8 mouse cellular contexts compared by ENCODE assay signal in genomic region chr2:152817596-152818291, GRCm38 (mm10). TPM values are rescaled to one million over a fixed set of nuclear protein-coding genes. Genes with fewer than 3 reads are reported as not detected.
A peak's percentile ranks its signal among the peaks of the same experiment; 100 is the strongest.
DNase-seq lines count a peak whose midpoint lies in the region; ATAC-seq lines count a peak whose summit lies in the region.

No protein-coding gene starts in this region.

- DNase-seq in lung, postnatal 25 days (ENCODE audit: low spot score), result no peak
- peak; percentile 56 for DNase-seq in c-Kit-negative CD71-positive TER-119-positive erythroid progenitor cells, embryonic 14.5 days (ENCODE audit: low read depth, low spot score)
- no peak for DNase-seq in intestine, embryonic 14.5 days (ENCODE audit: low spot score)
- no peak for DNase-seq in embryo, embryonic 9.5 days (ENCODE audit: extremely low spot score)
- no peak for DNase-seq in embryo, embryonic 11 days

- H3K36me3 ChIP-seq in lung, embryonic 15.5 days, result peaks cover 13% of the 10 kb centered on the region
- H3K36me3 ChIP-seq in forebrain, embryonic 12.5 days (replicated peaks), result peaks cover 27% of the 10 kb centered on the region
- H3K36me3 ChIP-seq in intestine, embryonic 14.5 days (ENCODE audit: control insufficient read depth, insufficient read depth, low read length), result peaks cover 18% of the 10 kb centered on the region
- H3K36me3 ChIP-seq in lung, embryonic 16.5 days (ENCODE audit: control insufficient read depth, insufficient read depth, low read length), result peaks cover 9% of the 10 kb centered on the region

- H3K9me3 ChIP-seq in lung, embryonic 15.5 days, result no peaks in the 10 kb centered on the region
- H3K9me3 ChIP-seq in forebrain, embryonic 12.5 days, result no peaks in the 10 kb centered on the region
- H3K9me3 ChIP-seq in intestine, embryonic 14.5 days (ENCODE audit: control insufficient read depth, low read length), result no peaks in the 10 kb centered on the region; the same call in 1 of the 2 replicates
- H3K9me3 ChIP-seq in lung, embryonic 16.5 days (ENCODE audit: control insufficient read depth, low read length), result no peaks in the 10 kb centered on the region

- H3K27me3 ChIP-seq in lung, embryonic 15.5 days, result no peaks in the 10 kb centered on the region
- no peaks in the 10 kb centered on the region for H3K27me3 ChIP-seq in forebrain, embryonic 12.5 days
- H3K27me3 ChIP-seq in intestine, embryonic 14.5 days (replicated peaks; ENCODE audit: control insufficient read depth, insufficient read depth, low read length), result no peaks in the 10 kb centered on the region
- H3K27me3 ChIP-seq in lung, embryonic 16.5 days (ENCODE audit: control insufficient read depth, insufficient read depth, low read depth, low read length), result no peaks in the 10 kb centered on the region

- H3K4me1 ChIP-seq in lung, embryonic 15.5 days, result peaks cover 74% of the 10 kb centered on the region
- H3K4me1 ChIP-seq in forebrain, embryonic 12.5 days, result peaks cover 54% of the 10 kb centered on the region
- H3K4me1 ChIP-seq in intestine, embryonic 14.5 days (replicated peaks; ENCODE audit: control insufficient read depth, insufficient read depth, low read length), result peaks cover 36% of the 10 kb centered on the region
- H3K4me1 ChIP-seq in lung, embryonic 16.5 days (replicated peaks; ENCODE audit: control insufficient read depth, insufficient read depth, low read length), result peaks cover 68% of the 10 kb centered on the region

- no peak overlapping the region for H3K9ac ChIP-seq in lung, embryonic 15.5 days
- H3K9ac ChIP-seq in forebrain, embryonic 12.5 days, result no peak overlapping the region
- H3K9ac ChIP-seq in intestine, embryonic 14.5 days (ENCODE audit: low read length), result no peak overlapping the region
- H3K9ac ChIP-seq in lung, embryonic 16.5 days (ENCODE audit: low read length), result peak overlapping the region; percentile 30

- 12% methylated on average over 6 of the region's 6 CpGs for WGBS in lung, embryonic 15.5 days
- WGBS in forebrain, embryonic 12.5 days, result 65% methylated on average over 6 of the region's 6 CpGs
- WGBS in intestine, embryonic 14.5 days, result 54% methylated on average over 6 of the region's 6 CpGs
- 14% methylated on average over 6 of the region's 6 CpGs for WGBS in lung, embryonic 16.5 days

- H3K4me2 ChIP-seq in lung, embryonic 15.5 days, result peak overlapping the region; percentile 27; the same call in 1 of the 2 replicates
- no peak overlapping the region for H3K4me2 ChIP-seq in forebrain, embryonic 12.5 days
- H3K4me2 ChIP-seq in intestine, embryonic 14.5 days (ENCODE audit: low read length), result no peak overlapping the region
- peak overlapping the region; percentile 7; the same call in 1 of the 2 replicates for H3K4me2 ChIP-seq in lung, embryonic 16.5 days (ENCODE audit: low read depth, low read length)

- H3K27ac ChIP-seq in lung, embryonic 15.5 days, result peak overlapping the region; percentile 95
- peak overlapping the region; percentile 51 for H3K27ac ChIP-seq in forebrain, embryonic 12.5 days
- H3K27ac ChIP-seq in intestine, embryonic 14.5 days (ENCODE audit: low read depth), result no peak overlapping the region; the same call in 1 of the 2 replicates
- H3K27ac ChIP-seq in lung, embryonic 16.5 days (ENCODE audit: low read length), result peak overlapping the region; percentile 98

- peak; percentile 43; the same call in 1 of the 2 replicates for ATAC-seq in lung, embryonic 15.5 days (ENCODE audit: borderline replicate concordance, extremely low read depth, low FRiP score, low TSS enrichment)
- no peak for ATAC-seq in forebrain, embryonic 12.5 days (ENCODE audit: low FRiP score)
- ATAC-seq in intestine, embryonic 14.5 days (replicated peaks; ENCODE audit: low FRiP score, low TSS enrichment, low read depth), result peak; percentile 21; the same call in 1 of the 2 replicates
- ATAC-seq in lung, embryonic 16.5 days (ENCODE audit: low read depth), result peak; percentile 43

- no peak overlapping the region for H3K4me3 ChIP-seq in lung, embryonic 15.5 days
- no peak overlapping the region for H3K4me3 ChIP-seq in forebrain, embryonic 12.5 days (replicated peaks)
- no peak overlapping the region for H3K4me3 ChIP-seq in intestine, embryonic 14.5 days (ENCODE audit: low read depth, low read length)
- H3K4me3 ChIP-seq in lung, embryonic 16.5 days (ENCODE audit: low read length), result no peak overlapping the region

RNA-seq across cellular contexts. Expression of gene Bcl2l1, which starts 13.8 kb away (rescaled TPM):
- polyA plus RNA-seq in lung, embryonic 15.5 days (2015; fragmentation: Nextera tagmentation; extraction: Ambion mirVana), result 101 and 107 TPM in 2 replicates
- polyA plus RNA-seq in forebrain, embryonic 12.5 days (2016; fragmentation: Nextera tagmentation; extraction: Ambion mirVana), result 159 and 164 TPM in 2 replicates
- polyA plus RNA-seq in intestine, embryonic 14.5 days (2014; fragmentation: Nextera tagmentation; extraction: Ambion mirVana), result 75.0 and 76.8 TPM in 2 replicates
- polyA plus RNA-seq in lung, embryonic 16.5 days (2015; fragmentation: Nextera tagmentation; extraction: Ambion mirVana), result 120 and 121 TPM in 2 replicates

RNA-seq across cellular contexts. Expression of gene Tpx2, which starts 30.0 kb away (rescaled TPM):
- 92.1 and 94.7 TPM in 2 replicates for polyA plus RNA-seq in lung, embryonic 15.5 days (2015; fragmentation: Nextera tagmentation; extraction: Ambion mirVana)
- 133 and 156 TPM in 2 replicates for polyA plus RNA-seq in forebrain, embryonic 12.5 days (2016; fragmentation: Nextera tagmentation; extraction: Ambion mirVana)
- polyA plus RNA-seq in intestine, embryonic 14.5 days (2014; fragmentation: Nextera tagmentation; extraction: Ambion mirVana), result 88.3 and 95.4 TPM in 2 replicates
- polyA plus RNA-seq in lung, embryonic 16.5 days (2015; fragmentation: Nextera tagmentation; extraction: Ambion mirVana), result 85.8 and 101 TPM in 2 replicates

Comparison
In these comparisons a context has a peak if more than half of its experiments do, and no peak if none do; other contexts are left out.
1. H3K4me2 ChIP-seq: peak in lung, embryonic 15.5 days (single experiment) and lung, embryonic 16.5 days (single experiment); none in forebrain, embryonic 12.5 days (single experiment) and intestine, embryonic 14.5 days (single experiment).